Mouse (Mus musculus): ENCODE measurements around the gene Ptpa.
"Not testable (repeated sequence)": the region's sequence is repeated elsewhere in the genome, so short reads cannot be mapped to it uniquely, and the experiment has no call there.

Gene Ptpa

GRCm38 (mm10) chr2:30402351-30402826, 13.4 kb upstream of the Ptpa start:
- DNase-seq (ENCODE audit: low spot score) = no peak

GRCm38 (mm10) chr2:30402843-30403242, 13.0 kb upstream of the Ptpa start:
- DNase-seq (ENCODE audit: low spot score) = no peak

DNA sequence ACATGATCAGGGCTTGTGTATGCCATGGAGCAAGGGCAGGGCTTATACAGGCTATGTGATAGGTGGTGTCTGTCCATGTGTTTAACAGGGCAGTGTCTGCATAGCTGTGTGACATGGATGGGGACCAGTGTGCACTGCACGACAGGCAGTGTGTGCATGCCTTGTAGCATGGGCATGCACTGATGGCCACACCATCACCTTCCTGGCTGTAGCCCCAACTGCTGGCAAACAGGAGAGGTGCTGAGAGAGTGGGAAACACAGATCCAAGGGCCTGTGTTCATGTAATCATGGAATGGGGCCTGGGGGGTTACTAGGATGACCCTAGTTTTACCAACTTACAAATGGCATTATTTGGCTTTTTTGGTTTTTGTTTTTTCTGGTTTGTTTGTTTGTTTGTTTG, 12.0 kb upstream of the Ptpa start:
- no peak for DNase-seq (ENCODE audit: low spot score)

DNA sequence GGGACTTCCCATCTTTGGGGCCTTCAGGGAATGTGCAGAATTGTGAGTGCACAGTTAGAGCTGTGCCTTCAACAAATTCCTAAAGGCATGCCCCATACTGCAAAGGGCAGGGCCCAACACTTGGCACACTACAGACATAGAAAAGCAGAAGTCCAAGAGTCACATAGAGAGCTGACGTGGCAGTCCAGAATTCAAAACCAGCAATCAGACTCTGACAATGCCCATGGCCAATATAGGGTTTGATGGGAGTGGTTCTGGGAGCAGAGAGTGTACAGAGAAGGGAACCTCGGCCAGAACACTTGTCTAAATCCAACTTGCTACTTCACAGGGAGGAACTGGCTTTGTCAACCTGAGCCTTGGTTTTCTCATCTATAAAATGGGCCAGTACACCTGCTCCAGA, 8.6 kb upstream of the Ptpa start:
- DNase-seq (ENCODE audit: low spot score) = no peak

- DNase-seq (ENCODE audit: low spot score) = no peak
These were observed 8.1 kb upstream of the Ptpa start for GRCm38 (mm10) chr2:30407778-30408177.

- no peak for DNase-seq (ENCODE audit: low spot score)
These were observed 7.3 kb upstream of the Ptpa start for GRCm38 (mm10) chr2:30408452-30409100.

DNA sequence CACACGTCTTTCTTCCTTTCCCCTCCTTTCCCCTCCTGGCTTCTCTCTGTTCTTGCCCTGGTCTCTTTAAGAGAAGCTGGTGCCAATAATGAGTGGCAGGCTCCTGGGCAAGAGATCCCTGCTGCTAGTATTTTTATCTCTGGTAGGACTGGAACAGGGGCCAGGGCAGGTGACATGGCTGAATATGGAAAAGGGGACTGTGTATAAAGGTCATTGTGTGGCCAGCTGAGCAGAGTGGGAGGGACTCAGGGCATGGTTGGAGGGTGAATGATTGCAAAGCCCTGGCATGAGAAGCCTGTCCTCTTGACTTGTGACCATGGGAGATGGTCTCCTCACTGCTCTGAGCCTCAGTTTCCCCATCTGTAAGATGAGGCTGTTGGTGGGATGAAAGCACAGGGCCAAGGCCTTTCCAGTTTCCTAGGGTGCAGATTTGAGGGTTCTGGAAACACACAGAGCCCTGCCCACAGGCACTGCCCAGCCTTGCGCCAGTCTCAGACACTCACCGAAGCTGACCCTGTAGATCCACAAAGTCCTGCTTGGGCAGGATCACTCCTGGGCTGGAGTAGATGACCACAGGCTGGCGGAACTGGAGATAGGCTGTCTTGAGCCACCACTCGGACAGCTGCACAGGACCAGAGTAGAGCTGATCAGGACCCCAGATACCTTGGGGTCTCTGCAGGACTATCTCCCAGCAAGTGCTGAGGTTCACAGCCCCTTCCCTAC, 6.2 kb upstream of the Ptpa start:
- DNase-seq (ENCODE audit: low spot score) = no peak

GRCm38 (mm10) chr2:30413038-30413973, 2.5 kb upstream of the Ptpa start:
- DNase-seq (ENCODE audit: low spot score) = no peak

GRCm38 (mm10) chr2:30414101-30414500, 1.7 kb upstream of the Ptpa start:
- DNase-seq (ENCODE audit: low spot score) = peak; percentile 52

DNA sequence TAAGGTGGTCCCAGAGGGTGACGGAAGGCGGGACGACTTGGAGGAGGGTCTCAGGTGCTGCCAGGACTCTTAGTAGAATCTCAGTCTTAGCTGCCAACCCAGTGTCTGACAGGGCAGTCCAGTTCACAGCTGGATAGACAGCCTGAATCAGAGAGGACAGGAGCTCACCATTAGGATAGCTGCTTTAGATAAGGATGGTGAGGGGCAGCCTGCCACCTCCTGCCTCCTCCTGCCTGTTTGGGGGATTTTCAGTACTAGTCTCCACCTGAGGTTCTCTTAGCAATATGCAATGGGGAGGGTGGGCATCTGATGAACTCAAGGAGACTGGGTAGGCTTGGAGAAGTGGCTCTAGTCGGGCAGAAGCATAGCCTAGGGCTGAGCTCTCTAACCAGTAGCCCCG, 1.2 kb upstream of the Ptpa start:
- no peak for DNase-seq (ENCODE audit: low spot score)

GRCm38 (mm10) chr2:30415157-30415935, 493 bp upstream of the Ptpa start, which contains the start of gene Crat:
Gene Crat (minus strand): TSS chr2:30415813.
- DNase-seq (ENCODE audit: low spot score) = peak; percentile 94

DNA sequence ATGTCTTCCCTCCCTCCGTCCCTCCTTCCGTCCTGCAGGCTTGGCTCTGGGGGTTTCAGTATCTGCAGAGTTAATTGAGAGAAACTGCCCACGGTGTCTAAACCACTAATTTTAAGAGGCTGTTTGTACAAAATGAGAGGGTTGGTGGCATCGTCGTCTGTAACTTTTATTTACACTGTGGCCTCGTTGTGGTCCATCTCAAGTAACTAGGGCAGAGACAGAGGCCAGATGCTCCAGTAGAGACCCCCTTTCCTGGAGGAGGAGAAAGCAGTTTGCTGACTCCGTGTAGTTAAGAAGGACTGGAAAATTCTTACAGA, 768 bp downstream of the Ptpa start:
- DNase-seq (ENCODE audit: low spot score) = no peak

DNA sequence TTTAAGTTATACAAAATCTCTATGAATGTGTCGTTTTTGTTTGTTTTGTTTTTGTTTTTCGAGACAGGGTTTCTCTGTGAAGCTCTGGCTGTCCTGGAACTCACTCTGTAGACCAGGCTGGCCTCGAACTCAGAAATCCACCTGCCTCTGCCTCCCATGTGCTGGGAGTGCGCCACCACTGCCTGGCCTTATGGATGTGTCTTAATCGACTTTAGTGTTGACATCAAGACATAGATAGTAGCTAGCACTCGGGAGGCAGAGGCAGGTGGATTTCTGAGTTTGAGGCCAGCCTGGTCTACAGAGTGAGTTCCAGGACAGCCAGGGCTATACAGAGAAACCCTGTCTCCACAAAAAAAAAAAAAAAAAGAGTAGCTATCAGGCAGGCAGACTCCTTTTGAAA, 1.3 kb downstream of the Ptpa start:
- not testable (repeated sequence) for DNase-seq (ENCODE audit: low spot score)

- no peak for DNase-seq (ENCODE audit: low spot score)
These were observed 1.8 kb downstream of the Ptpa start for GRCm38 (mm10) chr2:30417595-30418165.

DNA sequence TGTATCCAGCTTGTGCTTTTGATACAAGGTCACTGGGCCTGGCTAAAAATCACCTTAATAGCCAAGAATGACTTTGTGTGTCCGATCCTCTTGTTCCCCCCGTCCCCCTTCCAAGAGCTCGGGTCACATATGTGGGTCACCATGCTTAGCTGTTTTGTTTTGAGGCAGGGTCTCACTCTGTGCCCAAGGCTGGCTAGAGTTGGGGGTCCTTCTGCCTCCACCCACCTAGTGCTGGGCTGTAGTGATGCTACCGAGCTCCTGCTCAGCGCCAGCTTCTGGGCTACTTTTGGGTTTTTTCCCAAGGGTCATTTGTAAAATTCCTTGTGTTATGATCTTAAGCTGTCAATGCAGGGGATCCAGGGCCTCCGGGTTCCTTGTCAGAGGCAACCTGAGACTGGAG, 2.4 kb downstream of the Ptpa start:
- no peak for DNase-seq (ENCODE audit: low spot score)

DNA sequence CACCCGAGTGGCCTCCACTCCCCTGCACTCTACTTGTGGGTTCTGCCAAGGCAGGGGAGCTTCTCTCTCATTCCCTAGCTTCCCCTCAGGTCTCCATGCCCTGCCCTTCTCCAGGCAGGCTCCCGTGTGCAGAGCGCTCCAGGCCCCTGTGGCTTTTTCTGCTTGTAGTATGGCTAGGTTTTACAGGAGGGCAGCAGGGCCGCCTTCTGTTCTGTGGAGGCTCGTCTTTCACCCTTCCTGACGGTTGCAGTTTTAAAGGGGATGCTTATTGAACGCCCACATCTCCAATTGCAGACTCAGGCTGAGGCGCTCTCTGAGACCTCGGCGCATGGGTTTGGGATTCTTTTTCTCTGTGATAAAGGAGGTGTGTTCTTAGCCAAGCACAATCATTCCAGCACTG, 3.3 kb downstream of the Ptpa start:
- no peak for DNase-seq (ENCODE audit: low spot score)

DNA sequence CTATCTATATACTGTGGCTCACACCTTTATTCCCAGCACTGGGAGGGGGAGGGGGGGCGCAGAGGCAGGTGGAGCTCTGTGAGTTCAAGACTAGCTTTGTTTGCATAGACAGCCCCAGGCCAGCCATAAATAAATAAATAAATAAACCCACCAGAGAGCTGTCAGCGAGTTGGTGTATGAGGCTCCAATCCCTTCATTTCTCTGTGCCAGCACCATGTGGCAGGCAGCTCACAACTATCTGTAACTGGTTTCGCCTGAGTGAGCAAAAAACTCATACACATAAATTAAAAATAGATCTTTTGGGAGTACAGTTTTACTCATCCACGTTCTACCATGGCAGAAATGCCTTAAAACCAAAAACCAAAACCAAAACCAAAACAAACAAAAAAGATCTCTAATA, 5.6 kb downstream of the Ptpa start:
- no peak for DNase-seq (ENCODE audit: low spot score)

- no peak for DNase-seq (ENCODE audit: low spot score)
These were observed 13.3 kb downstream of the Ptpa start for GRCm38 (mm10) chr2:30429156-30429555.

GRCm38 (mm10) chr2:30435326-30436155, 19.7 kb downstream of the Ptpa start:
- peak; percentile 73 for DNase-seq (ENCODE audit: low spot score)

DNA sequence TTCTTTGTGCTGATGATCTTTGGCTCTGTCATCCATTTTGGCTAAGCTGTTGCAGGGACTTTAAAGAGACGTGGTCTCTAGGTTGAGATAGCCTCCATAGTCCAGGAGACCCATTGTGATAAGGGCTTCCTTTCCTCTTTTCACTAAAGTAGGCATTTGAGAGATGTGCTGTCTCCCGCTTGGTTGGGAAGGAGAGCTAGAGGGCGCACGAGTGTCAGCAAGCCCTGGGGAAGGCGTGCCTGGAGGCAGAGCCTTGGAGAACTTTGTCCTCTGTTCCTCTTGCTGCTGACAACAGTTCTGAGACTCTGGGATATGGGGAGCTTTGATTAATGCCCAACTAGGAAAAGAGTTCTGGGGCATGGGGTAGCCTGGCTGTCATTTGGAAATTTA, 20.3 kb downstream of the Ptpa start:
- peak; percentile 74 for DNase-seq (ENCODE audit: low spot score)

DNA sequence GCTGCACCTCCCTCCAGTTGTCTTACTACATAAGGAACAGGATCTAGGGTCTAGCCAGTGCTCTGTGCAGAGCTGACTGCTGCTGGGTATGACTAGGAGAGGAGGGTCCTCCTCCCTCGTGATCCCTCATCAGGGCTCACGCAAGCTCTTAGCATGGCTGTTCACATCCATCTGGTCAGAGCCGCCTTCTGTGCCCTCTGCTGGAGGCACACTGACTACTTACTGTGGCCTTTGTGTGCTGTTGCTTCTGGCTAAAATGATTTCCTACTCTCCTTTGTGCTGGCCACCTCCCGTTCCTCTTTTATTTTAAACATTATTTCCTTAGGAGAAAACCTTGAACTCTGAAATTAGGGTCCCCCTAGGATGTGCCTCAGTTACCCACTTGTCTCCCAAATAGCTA, 21.0 kb downstream of the Ptpa start:
- DNase-seq (ENCODE audit: low spot score) = no peak

Data from testis, postnatal 10 days (tissue).